Mouse (Mus musculus): ENCODE results near the gene Arih2.

- TF ChIP-seq CTCF (IDR thresholded peaks at IDR 0.05; ENCODE audit: low read depth, low read length) (no peak), GATA1 (IDR thresholded peaks at IDR 0.05; ENCODE audit: borderline replicate concordance, low read length) (no peak), TAL1 (conservative IDR thresholded peaks at IDR 0.05; ENCODE audit: low read depth, low read length) (no peak)
Measured at GRCm38 (mm10) chr9:108692226-108693041, 43.2 kb upstream of the Arih2 start.
